Mouse (Mus musculus) hindbrain, embryonic 11.5 days (tissue): ENCODE measurements around the gene Ppp1r9a. TPM values are rescaled to one million over a fixed set of nuclear protein-coding genes. Genes with fewer than 3 reads are reported as not detected.

Experiments
- ATAC-seq: fragments of 200-750 bp; cut with Nextera tagmentation; 2 replicates; pipeline ENCODE4 v1.8.0; 2017; ENCODE audit warnings: mild to moderate bottlenecking, moderate TSS enrichment, moderate library complexity; ENCODE audit not compliant: low FRiP score
- DNase-seq: peaks from one replicate; pipeline ENCODE4 v3.0.0-alpha.2; 2015; ENCODE audit warnings: low spot score
- H3K27ac ChIP-seq: fragments of 300-500 bp; sonication (generic); 2 replicates; pipeline ENCODE4 v1.5.1; 2014; ENCODE audit warnings: mild to moderate bottlenecking, low read depth, low read length
- H3K27me3 ChIP-seq: fragments of 300-500 bp; sonication (generic); 2 replicates; pipeline ENCODE4 v1.6.1; 2014; ENCODE audit warnings: mild to moderate bottlenecking, low read length, moderate library complexity, mixed read lengths; ENCODE audit not compliant: control insufficient read depth, insufficient read depth
- H3K36me3 ChIP-seq: fragments of 300-500 bp; sonication (generic); 2 replicates; pipeline ENCODE4 v1.6.1; 2014; ENCODE audit warnings: mild to moderate bottlenecking, low read length, moderate library complexity, mixed read lengths; ENCODE audit not compliant: control insufficient read depth, insufficient read depth
- H3K4me1 ChIP-seq: fragments of 300-500 bp; sonication (generic); replicated peaks from 2 replicates; pipeline ENCODE4 v1.6.1; 2014; ENCODE audit warnings: low read length, mixed read lengths; ENCODE audit not compliant: control insufficient read depth, insufficient read depth
- H3K4me2 ChIP-seq: fragments of 300-500 bp; sonication (generic); replicated peaks from 2 replicates; pipeline ENCODE4 v1.6.1; 2014; ENCODE audit warnings: mild to moderate bottlenecking, low read depth, low read length
- H3K4me3 ChIP-seq: fragments of 300-500 bp; sonication (generic); 2 replicates; pipeline ENCODE4 v1.5.1; 2014; ENCODE audit warnings: low read depth, low read length
- H3K9ac ChIP-seq: fragments of 300-500 bp; sonication (generic); 2 replicates; pipeline ENCODE4 v1.6.1; 2014; ENCODE audit warnings: low read depth, low read length
- H3K9me3 ChIP-seq: fragments of 300-500 bp; sonication (generic); 2 replicates; pipeline ENCODE4 v1.6.1; 2016; ENCODE audit warnings: low read length; ENCODE audit not compliant: control insufficient read depth
- WGBS: fragments of 180-500 bp; shearing (Covaris S2); extraction: QIAGEN DNeasy Blood & Tissue Kit; methylation state at CpG from one replicate; pipeline ENCODE4 v1.1.7; 2014; 5-methylcytosine and 5-hydroxymethylcytosine counted together
- polyA plus RNA-seq: library from polyadenylated mRNA; unstranded; fragments of >200 nt; fragmentation: Nextera tagmentation; extraction: Ambion mirVana; gene quantifications from 2 replicates; pipeline ENCODE4 v1.2.1, GENCODE M21; 2014

Gene Ppp1r9a
- polyA plus RNA-seq, 1 experiment from 2014 or later, result 33.9 TPM

GRCm38 (mm10) chr6:4988688-4989087 is 86.0 kb downstream of the Ppp1r9a start:
- H3K4me3 ChIP-seq, result no peak overlapping the region
- H3K27me3 ChIP-seq, result no peaks in the 10 kb centered on the region
- H3K4me2 ChIP-seq, result no peak overlapping the region
- no peaks in the 10 kb centered on the region for H3K9me3 ChIP-seq
- DNase-seq (no peak), ATAC-seq (no peak)
- no peak overlapping the region for H3K9ac ChIP-seq
- no peak overlapping the region for H3K27ac ChIP-seq
- H3K36me3 ChIP-seq, result no peaks in the 10 kb centered on the region
- WGBS, result 52% methylated on average over 4 of the region's 4 CpGs
- H3K4me1 ChIP-seq, result no peaks in the 10 kb centered on the region

GRCm38 (mm10) chr6:4992308-4992707 is 89.6 kb downstream of the Ppp1r9a start:
- DNase-seq (no peak), ATAC-seq (no peak)
- Histone ChIP-seq H3K4me1 (peaks cover 3% of the 10 kb centered on the region; the same call in 1 of the 2 replicates), H3K9ac (no peak overlapping the region), H3K36me3 (no peaks in the 10 kb centered on the region), H3K4me3 (no peak overlapping the region), H3K4me2 (no peak overlapping the region), H3K27ac (no peak overlapping the region), H3K9me3 (no peaks in the 10 kb centered on the region), H3K27me3 (no peaks in the 10 kb centered on the region)
- WGBS, result 89% methylated on average over 9 of the region's 9 CpGs

GRCm38 (mm10) chr6:4993600-4994160 is 91.0 kb downstream of the Ppp1r9a start:
- no peak overlapping the region for H3K9ac ChIP-seq
- peaks cover 3% of the 10 kb centered on the region; the same call in 1 of the 2 replicates for H3K4me1 ChIP-seq
- no peaks in the 10 kb centered on the region for H3K27me3 ChIP-seq
- H3K36me3 ChIP-seq, result no peaks in the 10 kb centered on the region
- ATAC-seq (peak; percentile 70; the same call in 1 of the 2 replicates), DNase-seq (peak; percentile 29)
- 56% methylated on average over 15 of the region's 15 CpGs for WGBS
- H3K4me2 ChIP-seq, result 0 out of 2 replicates have a peak overlapping the region, but pooled peaks have one; percentile 9
- H3K27ac ChIP-seq, result peak overlapping the region; percentile 33
- no peaks in the 10 kb centered on the region for H3K9me3 ChIP-seq
- H3K4me3 ChIP-seq, result no peak overlapping the region

GRCm38 (mm10) chr6:4994161-4994919 is 91.6 kb downstream of the Ppp1r9a start:
- Histone ChIP-seq H3K27me3 (no peaks in the 10 kb centered on the region), H3K9me3 (no peaks in the 10 kb centered on the region), H3K4me2 (0 out of 2 replicates have a peak overlapping the region, but pooled peaks have one; percentile 9), H3K4me3 (no peak overlapping the region), H3K9ac (no peak overlapping the region), H3K27ac (peak overlapping the region; percentile 33; the same call in 1 of the 2 replicates), H3K36me3 (no peaks in the 10 kb centered on the region), H3K4me1 (peaks cover 3% of the 10 kb centered on the region; the same call in 1 of the 2 replicates)
- peak; percentile 40 for DNase-seq
- ATAC-seq, result peak; percentile 67
- WGBS, result 38% methylated on average over 14 of the region's 14 CpGs

GRCm38 (mm10) chr6:4997599-4997998 is 94.9 kb downstream of the Ppp1r9a start:
- H3K27ac ChIP-seq, result no peak overlapping the region
- DNase-seq (no peak), ATAC-seq (no peak)
- no peaks in the 10 kb centered on the region for H3K9me3 ChIP-seq
- 97% methylated on average over 6 of the region's 6 CpGs for WGBS
- no peaks in the 10 kb centered on the region for H3K36me3 ChIP-seq
- H3K4me3 ChIP-seq, result no peak overlapping the region
- no peaks in the 10 kb centered on the region for H3K27me3 ChIP-seq
- H3K4me1 ChIP-seq, result peaks cover 3% of the 10 kb centered on the region; the same call in 1 of the 2 replicates
- no peak overlapping the region for H3K9ac ChIP-seq
- no peak overlapping the region for H3K4me2 ChIP-seq

GRCm38 (mm10) chr6:4998929-4999328 is 96.2 kb downstream of the Ppp1r9a start:
- no peak overlapping the region for H3K9ac ChIP-seq
- H3K4me3 ChIP-seq, result no peak overlapping the region
- no peak for ATAC-seq
- H3K9me3 ChIP-seq, result no peaks in the 10 kb centered on the region
- no peak for DNase-seq
- no peak overlapping the region for H3K4me2 ChIP-seq
- 64% methylated on average over 4 of the region's 4 CpGs for WGBS
- peaks cover 2% of the 10 kb centered on the region; the same call in 1 of the 2 replicates for H3K4me1 ChIP-seq
- no peaks in the 10 kb centered on the region for H3K36me3 ChIP-seq
- no peaks in the 10 kb centered on the region for H3K27me3 ChIP-seq
- H3K27ac ChIP-seq, result no peak overlapping the region

GRCm38 (mm10) chr6:5000788-5001187 is 98.1 kb downstream of the Ppp1r9a start:
- H3K27me3 ChIP-seq, result no peaks in the 10 kb centered on the region
- H3K4me2 ChIP-seq, result no peak overlapping the region
- ATAC-seq, result no peak; the same call in 1 of the 2 replicates
- no peak overlapping the region for H3K4me3 ChIP-seq
- DNase-seq, result no peak
- 40% methylated on average over 8 of the region's 8 CpGs for WGBS
- H3K9ac ChIP-seq, result no peak overlapping the region
- no peaks in the 10 kb centered on the region for H3K4me1 ChIP-seq
- no peaks in the 10 kb centered on the region for H3K36me3 ChIP-seq
- H3K9me3 ChIP-seq, result no peaks in the 10 kb centered on the region
- no peak overlapping the region for H3K27ac ChIP-seq

GRCm38 (mm10) chr6:5005491-5006275 is 103.0 kb downstream of the Ppp1r9a start:
- Histone ChIP-seq H3K27me3 (no peaks in the 10 kb centered on the region), H3K4me2 (no peak overlapping the region), H3K4me1 (no peaks in the 10 kb centered on the region), H3K9me3 (no peaks in the 10 kb centered on the region), H3K27ac (no peak overlapping the region), H3K9ac (no peak overlapping the region), H3K36me3 (no peaks in the 10 kb centered on the region), H3K4me3 (no peak overlapping the region)
- no peak for DNase-seq
- 64% methylated on average over 22 of the region's 22 CpGs for WGBS
- ATAC-seq, result no peak
